Mouse (Mus musculus) thymus, postnatal 25 days (tissue): ENCODE measurements around the gene Iqcf5.
"Not testable (repeated sequence)": the region's sequence is repeated elsewhere in the genome, so short reads cannot be mapped to it uniquely, and the experiment has no call there.

Source experiments
- DNase-seq: peaks from one replicate; pipeline ENCODE4 v3.0.0; 2022

Iqcf5 gene

DNA sequence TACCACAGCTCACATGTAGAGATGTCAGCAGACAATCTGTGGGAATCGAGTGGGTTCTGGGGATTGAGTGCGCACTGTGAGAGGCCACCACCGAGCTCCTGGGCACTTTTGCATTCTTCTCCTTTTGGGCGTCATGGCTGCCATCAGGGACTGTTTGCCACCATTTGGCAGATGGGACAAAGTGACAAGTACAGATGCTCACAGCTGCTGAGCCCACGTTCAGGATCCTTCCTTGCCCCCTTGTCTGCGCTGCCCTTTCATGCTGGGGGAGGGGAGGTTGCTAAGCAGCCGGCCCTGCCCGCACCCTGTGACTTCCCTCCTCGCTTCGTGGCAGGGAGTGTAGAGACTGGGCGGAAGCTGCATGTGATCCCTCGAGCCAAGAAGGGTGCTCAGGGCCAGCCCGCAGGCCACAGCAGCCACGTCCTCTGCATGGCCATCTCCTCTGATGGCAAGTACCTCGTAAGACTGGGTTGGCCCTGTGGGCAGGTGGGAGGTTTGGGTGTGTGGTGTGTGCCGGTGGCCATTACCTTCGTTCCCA, 31.7 kb upstream of the Iqcf5 start:
- DNase-seq, result no peak

DNA sequence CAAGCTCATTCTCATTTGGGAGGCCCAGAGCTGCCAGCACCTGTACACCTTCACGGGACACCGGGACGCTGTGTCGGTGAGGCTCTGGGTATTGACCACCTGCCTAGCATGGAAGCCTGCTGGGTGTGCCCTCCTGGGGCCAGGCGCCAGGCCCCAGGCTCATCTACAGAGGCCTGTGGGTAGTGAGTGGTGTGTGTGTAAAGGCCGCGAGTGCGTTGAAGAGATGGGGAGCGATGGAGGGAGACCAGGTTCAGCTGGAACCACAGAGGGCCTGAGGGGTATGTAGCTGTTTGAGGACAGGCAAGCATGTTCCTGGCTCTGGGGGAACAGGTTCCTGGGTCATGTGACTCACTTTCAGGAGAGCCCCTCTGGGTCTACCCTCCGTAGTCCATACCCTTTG, 31.2 kb upstream of the Iqcf5 start:
- DNase-seq, result no peak

DNA sequence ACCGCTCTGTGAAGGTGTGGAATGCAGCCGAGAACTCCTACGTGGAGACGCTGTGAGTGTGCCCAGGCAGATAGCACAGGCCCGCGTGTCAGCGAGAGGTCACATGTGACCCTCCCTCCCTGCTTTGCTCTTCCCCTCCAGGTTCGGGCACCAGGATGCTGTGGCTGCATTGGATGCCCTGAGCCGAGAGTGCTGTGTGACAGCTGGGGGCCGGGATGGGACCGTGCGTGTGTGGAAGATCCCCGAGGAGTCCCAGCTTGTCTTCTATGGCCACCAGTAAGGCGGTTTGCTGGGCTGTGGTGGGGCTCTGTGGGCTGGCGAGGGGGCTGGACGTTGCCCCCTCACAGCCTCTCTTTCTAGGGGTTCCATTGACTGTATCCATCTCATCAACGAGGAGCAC, 30.8 kb upstream of the Iqcf5 start:
- no peak for DNase-seq

DNA sequence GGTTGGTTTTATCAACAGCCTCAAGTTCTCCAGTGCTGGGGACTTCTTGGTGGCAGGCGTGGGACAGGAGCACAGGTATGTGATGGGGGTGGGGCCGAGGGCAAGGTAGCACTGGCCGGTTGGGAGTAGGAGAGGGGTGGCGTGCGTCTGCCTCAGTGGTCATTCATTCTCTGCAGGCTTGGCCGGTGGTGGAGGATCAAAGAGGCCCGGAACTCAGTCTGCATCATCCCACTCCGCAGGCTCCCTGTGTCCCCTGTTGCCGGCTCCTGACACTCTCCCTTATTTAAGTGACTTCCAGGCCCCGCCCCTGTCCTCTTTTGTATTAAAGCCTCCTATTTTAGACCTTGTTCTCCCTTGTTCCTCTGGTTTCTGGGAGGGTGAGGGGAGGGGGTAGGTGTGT, 29.3 kb upstream of the Iqcf5 start:
- DNase-seq, result no peak

DNA sequence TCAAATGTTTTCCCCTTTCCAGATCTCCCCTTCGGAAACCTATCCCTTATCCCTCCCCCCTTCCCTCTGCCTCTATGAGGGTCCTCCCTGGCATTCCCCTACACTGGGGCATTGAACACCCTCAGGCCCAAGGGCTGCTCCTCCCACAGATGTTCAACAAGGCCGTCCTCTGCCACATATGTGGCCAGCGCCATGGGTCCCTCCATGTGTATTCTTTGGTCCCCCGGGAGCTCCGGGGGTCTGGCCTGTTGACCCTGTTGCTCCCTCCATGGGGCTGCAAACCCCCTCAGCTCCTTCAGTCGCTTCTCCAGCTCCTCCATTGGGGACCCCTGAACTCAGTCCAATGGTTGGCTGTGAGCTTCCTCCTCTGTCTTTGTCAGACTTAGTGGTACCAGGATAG, 26.8 kb upstream of the Iqcf5 start:
- not testable (repeated sequence) for DNase-seq

DNA sequence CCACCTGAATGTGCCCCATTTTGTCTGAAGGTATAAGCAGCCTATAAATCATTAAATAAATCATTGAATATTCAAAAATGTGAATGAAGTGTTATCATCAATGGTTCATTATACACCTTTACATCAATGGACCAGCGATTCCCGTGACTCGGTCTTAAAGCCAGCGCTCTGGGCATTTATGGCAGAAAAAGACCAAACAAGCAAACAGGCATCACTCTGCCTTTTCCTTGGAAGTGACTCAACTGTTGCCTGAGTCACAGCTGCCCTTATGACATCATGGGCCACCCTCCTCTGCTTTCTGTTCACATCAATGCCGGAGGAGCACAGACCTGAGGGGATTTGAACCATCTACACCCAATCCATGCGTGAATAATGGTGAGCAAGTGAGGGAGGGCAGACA, 14.7 kb upstream of the Iqcf5 start, which contains the start of gene Iqcf1:
Gene Iqcf1 (plus strand): TSS at position 301 of the 400 bp plus-strand sequence.
- no peak for DNase-seq

DNA sequence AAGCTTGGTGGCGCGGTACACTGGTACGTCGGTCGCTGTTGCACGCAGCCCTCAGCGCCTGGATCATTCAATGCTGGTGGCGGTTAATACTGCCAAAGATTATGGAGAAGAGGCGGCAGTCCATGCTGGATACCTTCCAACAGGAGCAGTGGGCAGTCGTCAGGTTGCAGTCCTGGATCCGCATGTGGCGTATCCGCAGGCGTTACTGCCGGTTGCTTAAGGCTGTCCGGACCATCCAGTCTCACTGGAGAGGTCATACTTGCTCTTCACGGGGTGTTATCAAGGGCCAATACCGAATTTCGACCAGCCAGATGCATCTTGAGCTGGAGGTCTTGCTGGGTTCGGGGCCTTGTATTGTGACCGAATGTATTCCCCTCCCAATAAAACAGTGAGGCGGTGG, 12.5 kb upstream of the Iqcf5 start:
- no peak for DNase-seq

DNA sequence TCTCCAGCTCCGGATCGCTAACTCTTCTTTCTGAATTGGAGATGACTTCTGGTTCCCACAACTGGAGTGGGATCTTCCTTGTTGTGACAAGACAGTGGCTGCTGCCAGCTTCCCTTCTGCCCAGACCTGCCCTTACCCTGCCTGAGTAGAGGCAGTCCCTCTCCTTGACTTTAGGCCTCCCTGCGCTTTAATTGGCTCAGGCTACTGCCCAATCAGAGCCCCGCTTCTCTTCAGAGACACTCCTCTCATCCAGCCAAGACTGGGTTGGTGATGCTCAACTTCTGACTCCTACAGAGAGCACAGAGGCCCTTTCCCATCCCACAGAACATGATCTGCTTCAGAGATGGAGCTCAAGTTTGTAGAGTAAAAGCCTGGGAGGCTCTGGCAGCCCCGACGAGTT, 10.1 kb upstream of the Iqcf5 start:
- DNase-seq, result no peak

DNA sequence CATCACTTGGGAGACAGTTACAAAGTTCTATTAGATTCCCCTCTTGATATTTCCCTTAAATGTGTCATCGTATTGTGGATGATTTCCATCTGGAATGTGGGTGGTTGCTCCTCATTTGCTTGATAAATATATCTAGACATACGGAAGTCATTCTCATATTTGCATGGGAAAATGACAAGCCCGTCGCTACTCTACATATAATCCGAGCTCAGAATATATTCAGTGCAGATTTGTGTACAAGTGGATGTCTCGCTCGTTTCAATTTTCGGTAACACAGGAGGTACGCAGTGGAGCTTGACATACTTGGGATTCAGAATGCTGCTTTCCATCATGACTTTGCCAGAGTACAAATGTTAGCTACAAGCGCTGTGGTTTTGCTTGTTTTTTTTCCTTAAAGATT, 5.0 kb upstream of the Iqcf5 start:
- DNase-seq, result no peak

DNA sequence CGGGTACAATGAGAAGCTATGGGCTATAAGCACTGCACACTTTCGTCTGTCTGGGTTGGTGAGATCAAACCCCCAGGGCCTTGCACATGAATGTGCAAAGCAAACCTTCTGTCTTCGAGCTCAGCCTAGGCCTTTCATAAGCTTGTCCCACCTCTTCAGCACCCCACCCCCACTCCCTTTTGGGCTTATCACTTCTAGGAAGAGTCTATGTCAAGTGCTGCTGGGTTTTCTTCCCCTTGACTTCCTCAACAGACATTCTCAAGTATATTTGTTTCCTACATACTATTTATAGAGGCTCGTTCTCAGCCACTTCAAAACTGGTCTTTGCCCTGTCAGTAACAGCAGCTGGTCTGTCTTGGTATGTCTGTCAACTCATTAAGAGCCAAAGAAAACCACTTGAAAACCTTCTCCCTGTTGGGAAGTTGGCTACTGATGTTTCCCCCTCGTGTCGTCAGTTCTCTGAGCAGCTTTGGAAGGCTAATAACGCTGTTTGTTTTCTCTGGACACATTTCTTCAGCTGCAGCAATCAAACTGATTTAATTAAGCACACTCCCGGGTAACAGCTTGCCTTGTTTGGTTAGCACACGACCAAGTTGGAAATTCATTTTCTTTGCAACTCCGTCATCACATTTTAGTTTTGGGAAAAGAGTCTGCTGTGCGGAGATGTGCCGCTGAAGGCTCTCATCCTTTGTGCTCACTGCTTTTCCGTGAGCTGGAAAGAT, 1.5 kb upstream of the Iqcf5 start:
- DNase-seq, result no peak

DNA sequence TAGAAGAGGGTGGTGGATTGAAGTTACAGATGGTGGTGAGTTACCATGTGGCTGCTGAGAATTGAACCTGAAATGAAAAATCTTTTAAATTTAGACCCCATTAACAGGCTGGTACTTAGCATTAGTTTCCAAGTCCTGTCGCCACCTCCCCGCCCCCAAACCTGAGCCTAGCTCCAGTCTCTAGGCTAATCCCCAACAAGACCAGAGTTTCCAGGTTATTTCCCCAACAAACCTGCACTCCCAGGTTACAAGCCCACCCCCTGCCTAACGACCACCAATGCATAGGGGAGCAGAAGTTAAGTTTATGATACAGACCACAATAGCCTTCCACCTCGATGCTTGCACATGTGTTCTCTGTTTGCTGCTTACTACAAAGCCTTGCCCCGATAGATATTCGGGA, 807 bp upstream of the Iqcf5 start:
- no peak for DNase-seq

DNA sequence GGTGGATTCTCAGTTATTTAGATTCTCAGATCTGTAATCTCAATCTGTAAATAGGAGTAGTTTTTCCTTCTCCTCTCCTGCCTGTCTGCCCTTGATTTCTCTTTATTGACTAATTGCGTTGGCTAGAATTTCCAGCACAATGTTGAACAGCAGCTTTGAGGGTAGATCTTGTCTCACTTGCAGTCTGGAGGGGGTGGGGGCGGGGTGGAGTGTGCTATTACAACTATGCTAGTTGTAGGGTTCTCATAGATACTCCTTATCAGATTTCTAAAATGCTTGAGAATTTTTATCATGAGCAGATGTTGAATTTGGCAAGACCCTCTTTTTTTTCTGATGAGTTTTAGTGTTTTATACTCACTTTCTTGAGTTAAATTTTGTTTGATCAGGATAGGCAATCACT, 5.1 kb downstream of the Iqcf5 start:
- DNase-seq, result no peak

DNA sequence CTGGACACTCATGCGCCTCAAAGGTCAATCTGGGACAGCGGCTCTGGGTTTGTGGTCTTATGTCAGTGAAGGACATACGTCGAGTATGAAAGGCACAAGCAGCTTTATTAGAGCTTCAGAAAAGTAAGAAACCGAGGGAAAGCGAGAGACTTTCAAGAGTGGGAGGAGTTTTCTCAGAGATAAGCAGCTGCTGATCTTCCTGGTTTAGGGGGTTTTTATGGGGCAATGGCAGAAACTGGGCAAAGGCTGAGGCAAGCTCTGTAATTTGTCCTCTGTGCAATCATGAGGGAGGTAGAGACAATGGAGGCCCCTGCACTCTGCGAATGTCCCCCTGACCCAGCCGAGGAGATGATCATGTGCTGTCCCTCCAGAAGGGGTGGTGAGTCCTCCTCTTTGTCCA, 5.5 kb downstream of the Iqcf5 start:
- no peak for DNase-seq

DNA sequence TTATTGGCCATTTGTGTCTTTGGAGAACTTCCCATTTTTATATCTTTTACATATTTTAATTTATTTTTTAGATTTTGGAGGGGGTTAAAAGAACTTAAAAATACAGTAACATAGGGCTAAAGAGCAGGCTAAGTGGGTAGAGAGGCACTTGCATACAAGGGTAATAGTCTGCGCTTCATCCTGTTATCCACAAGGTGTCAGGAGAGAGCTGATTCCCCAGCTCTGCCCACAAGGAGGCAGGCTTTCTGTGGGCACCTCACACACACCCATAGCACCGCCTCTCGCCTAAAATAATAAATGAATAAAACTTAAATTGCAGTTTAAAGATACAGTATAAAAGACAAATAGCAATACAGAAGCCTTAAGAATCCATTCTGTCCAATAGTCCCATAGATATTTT, 17.5 kb downstream of the Iqcf5 start:
- DNase-seq, result peak; percentile 13

DNA sequence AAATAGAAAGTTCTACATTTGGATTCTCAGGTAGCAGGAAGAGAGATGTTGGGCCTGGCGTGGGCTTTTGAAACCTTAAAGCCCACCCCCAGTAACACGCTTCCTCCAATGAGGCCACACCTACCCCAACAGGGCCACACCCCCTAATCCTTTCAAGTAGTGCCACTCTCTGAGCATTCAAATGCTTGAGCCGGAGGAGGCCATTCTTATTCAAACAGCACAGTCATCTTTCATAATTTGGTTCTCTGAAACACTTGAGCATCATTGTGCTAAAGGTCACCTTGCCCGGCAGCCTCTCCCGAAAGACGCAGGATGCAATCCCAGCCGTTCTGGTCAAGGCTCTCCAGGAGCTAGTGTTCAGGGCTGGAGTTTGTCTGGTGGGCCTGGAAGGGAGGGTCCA, 19.9 kb downstream of the Iqcf5 start:
- no peak for DNase-seq

DNA sequence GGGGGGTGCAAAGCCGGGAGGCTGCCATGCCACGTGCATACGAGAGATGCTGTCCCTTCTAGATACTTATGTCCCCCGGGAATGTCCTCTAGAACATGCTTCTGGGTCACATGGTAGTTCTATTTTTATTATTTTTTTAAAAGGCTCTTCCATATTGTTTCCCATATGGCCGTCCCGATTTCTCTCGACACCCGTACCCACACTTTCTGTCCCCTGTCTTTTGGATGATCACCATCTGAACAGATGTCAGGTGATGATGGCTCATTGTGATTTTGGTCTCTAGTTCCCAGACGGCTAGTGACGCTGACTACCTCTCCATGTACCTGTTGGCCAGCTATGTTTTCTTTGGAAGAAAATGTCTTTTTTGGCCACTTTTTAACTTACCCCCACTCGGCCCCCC, 20.6 kb downstream of the Iqcf5 start:
- DNase-seq, result no peak

DNA sequence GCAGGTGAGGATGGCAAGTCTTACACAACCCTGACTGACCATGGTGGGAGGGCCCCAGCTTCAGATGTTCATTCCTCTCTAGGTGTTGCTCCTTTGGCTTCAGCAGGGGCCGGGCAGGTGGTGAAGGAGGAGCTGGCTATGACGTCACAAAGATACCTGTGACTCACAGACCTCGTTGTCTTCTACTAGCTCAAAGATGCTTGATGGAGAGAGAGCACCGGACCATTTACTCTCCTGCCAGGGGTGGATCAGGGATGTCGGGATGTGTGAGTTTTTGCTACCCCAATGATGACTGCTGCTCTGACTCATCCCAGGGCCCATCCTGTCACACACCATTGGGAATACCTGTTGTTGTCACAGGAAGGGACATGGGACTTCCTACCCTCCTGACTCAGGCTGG, 47.2 kb downstream of the Iqcf5 start, which contains the start of gene Iqcf3:
Gene Iqcf3 (minus strand): TSS at position 101 of the 400 bp plus-strand sequence.
- DNase-seq, result no peak

DNA sequence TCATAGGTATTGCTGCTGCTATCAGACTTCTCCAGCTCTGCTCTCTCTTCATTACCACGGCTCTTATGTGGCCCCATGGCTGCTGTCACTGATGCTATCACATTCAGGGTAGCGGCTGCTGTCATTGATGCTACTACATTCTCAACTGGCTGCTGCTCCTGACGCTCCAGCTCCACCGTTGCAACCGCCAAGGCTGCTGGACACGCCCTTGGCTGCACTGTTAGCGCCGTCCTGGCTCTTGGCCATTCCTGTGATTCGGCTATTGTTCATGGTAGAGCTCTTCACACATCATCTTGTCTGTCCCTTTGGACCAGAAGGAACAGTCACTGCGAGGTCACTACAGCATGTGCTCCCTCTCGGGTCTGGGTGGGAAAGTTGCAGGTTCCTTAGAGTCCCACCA, 47.9 kb downstream of the Iqcf5 start:
- DNase-seq, result no peak

DNA sequence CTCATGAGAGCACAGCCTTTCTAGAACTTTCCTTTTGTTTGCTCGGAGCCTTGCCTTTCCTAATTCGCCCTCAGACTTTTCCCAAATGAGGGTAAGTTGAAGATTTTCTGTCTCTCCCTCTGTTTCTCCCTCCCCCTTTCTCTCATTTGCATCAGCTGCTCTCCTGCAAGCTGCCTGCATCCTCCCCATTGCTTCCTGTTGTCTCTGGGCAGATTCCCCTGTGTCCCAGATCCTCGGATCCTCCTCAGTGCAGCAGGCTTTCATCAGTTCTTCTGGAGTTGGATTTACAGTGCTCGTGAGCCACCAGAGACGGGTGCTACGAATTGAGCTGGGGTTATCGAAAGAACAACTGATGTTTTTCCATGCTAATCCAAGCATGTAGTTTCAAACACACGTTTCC, 49.7 kb downstream of the Iqcf5 start:
- DNase-seq, result no peak
